Mouse (Mus musculus): ENCODE data around the gene Fam13a. TPM values are rescaled to one million over a fixed set of nuclear protein-coding genes. Genes with fewer than 3 reads are reported as not detected.

Fam13a gene
- polyA plus RNA-seq, 1 experiment from 2014 or later, result 8.0 TPM

DNA sequence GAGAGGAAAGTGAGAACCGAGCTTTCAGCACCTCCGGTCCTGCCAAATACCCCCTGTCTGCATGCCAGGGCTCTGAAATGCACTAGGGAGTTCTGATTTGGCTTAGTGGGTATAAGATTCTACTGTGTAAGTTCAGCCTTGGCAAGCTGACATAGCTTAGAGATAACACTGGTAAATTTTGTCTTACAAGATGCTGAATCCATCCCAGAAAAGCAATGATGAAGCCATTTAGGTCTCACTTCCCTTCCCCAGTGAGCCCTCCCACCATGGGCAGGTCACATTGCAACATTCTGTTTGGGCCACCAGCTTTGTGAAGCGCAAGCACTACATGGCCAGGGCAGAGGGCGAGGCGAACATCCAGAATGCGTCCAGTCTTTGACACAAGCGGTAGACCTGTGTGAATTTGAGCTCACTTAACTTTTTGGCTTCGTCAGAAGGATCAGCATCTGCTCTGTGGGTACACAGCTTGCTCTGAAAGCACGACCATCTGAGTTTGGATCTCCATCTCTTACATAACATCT, 94.4 kb downstream of the Fam13a start:
- H3K4me2 ChIP-seq (replicated peaks; ENCODE audit: low read depth), result no peak overlapping the region
- no peaks in the 10 kb centered on the region for H3K27me3 ChIP-seq (ENCODE audit: control insufficient read depth, insufficient read depth, low read length)
- no peak for ATAC-seq (ENCODE audit: low FRiP score, low TSS enrichment)
- H3K4me3 ChIP-seq (ENCODE audit: low read depth, low read length), result no peak overlapping the region
- 75% methylated on average over 9 of the region's 9 CpGs for WGBS
- no peak overlapping the region for H3K27ac ChIP-seq (replicated peaks)
- TF ChIP-seq CTCF (IDR thresholded peaks at IDR 0.05; ENCODE audit: low read depth), result no peak
- no peak for TF ChIP-seq EP300 (optimal IDR thresholded peaks at IDR 0.05)
- no peak overlapping the region for H3K9ac ChIP-seq (ENCODE audit: low read length)
- H3K4me1 ChIP-seq (replicated peaks; ENCODE audit: control insufficient read depth, insufficient read depth), result no peaks in the 10 kb centered on the region
- no peak for DNase-seq (ENCODE audit: low spot score)
- H3K36me3 ChIP-seq (ENCODE audit: control insufficient read depth, insufficient read depth, low read length), result no peaks in the 10 kb centered on the region
- no peaks in the 10 kb centered on the region for H3K9me3 ChIP-seq (ENCODE audit: control insufficient read depth, low read length)

DNA sequence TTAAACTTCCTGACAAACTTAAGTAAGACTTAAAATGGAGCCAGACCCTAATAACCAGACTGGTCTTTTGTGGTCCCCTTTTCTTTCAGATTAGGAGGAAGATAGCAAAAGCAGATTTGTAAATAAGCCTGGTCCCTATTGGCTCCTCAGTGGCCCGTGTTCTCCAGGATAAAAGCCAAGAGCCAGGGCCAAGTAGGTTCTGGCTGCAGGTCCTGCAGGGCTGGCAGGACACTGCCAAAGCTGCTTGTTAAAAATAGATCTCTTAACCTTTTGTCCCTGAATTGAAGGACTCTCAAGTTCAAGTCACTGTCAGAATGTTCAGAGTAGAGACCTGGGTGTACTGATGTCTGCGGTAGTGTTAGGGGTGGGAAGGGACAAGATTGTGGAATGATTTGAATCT, 96.5 kb downstream of the Fam13a start:
- DNase-seq (ENCODE audit: low spot score) (no peak), ATAC-seq (ENCODE audit: low FRiP score, low TSS enrichment) (no peak)
- H3K4me2 ChIP-seq (replicated peaks; ENCODE audit: low read depth), result no peak overlapping the region
- H3K9me3 ChIP-seq (ENCODE audit: control insufficient read depth, low read length), result no peaks in the 10 kb centered on the region
- no peak overlapping the region for H3K4me3 ChIP-seq (ENCODE audit: low read depth, low read length)
- 71% methylated on average over 2 of the region's 2 CpGs for WGBS
- no peak overlapping the region for H3K27ac ChIP-seq (replicated peaks)
- no peaks in the 10 kb centered on the region for H3K4me1 ChIP-seq (replicated peaks; ENCODE audit: control insufficient read depth, insufficient read depth)
- TF ChIP-seq EP300 (optimal IDR thresholded peaks at IDR 0.05) (no peak), CTCF (IDR thresholded peaks at IDR 0.05; ENCODE audit: low read depth) (no peak)
- H3K36me3 ChIP-seq (ENCODE audit: control insufficient read depth, insufficient read depth, low read length), result no peaks in the 10 kb centered on the region
- H3K27me3 ChIP-seq (ENCODE audit: control insufficient read depth, insufficient read depth, low read length), result no peaks in the 10 kb centered on the region
- no peak overlapping the region for H3K9ac ChIP-seq (ENCODE audit: low read length)

DNA sequence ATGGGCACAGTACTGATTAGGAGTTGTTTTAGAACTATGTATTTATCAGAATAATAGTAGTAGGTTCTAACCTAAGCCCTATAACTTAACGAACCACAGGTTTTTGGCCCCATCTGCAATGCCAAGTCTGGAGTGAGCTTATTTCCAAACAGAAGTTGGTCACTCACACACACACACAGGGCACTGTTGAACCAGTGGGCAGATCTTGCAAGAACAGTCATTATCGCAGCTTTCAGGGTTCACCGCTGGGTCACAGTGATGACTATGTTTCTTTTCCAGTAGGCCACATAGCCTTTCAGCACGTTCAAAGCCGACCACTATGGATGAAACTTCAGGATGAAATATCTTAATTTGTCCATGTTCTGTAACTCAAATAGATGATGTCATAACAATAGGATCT, 101.8 kb downstream of the Fam13a start:
- WGBS, result 68% methylated on average over 5 of the region's 5 CpGs
- no peaks in the 10 kb centered on the region for H3K27me3 ChIP-seq (ENCODE audit: control insufficient read depth, insufficient read depth, low read length)
- no peaks in the 10 kb centered on the region for H3K4me1 ChIP-seq (replicated peaks; ENCODE audit: control insufficient read depth, insufficient read depth)
- DNase-seq (ENCODE audit: low spot score), result no peak
- no peak overlapping the region for H3K4me2 ChIP-seq (replicated peaks; ENCODE audit: low read depth)
- ATAC-seq (ENCODE audit: low FRiP score, low TSS enrichment), result no peak
- no peaks in the 10 kb centered on the region for H3K9me3 ChIP-seq (ENCODE audit: control insufficient read depth, low read length)
- H3K27ac ChIP-seq (replicated peaks), result no peak overlapping the region
- no peak overlapping the region for H3K4me3 ChIP-seq (ENCODE audit: low read depth, low read length)
- no peak overlapping the region for H3K9ac ChIP-seq (ENCODE audit: low read length)
- H3K36me3 ChIP-seq (ENCODE audit: control insufficient read depth, insufficient read depth, low read length), result peaks cover 4% of the 10 kb centered on the region; the same call in 1 of the 2 replicates
- TF ChIP-seq EP300 (optimal IDR thresholded peaks at IDR 0.05) (no peak), CTCF (IDR thresholded peaks at IDR 0.05; ENCODE audit: low read depth) (no peak)

DNA sequence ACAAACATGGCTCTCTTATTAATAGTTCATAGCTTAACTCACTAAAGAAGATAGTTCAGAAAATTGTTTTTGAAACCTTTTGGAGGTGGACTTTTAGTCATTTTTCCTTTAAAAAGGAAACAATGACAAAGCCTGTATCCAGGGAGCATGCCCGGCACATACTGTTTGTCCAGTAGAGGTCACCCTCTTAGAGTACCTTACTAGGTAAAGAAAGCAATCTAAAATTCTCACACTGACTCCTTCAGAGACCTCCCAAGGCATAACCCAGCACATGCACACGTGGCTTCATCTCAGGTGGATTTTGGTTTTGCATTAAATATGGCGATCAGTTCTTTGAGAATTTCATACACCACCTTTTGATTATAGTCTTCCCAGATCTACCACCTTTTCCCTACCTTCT, 102.7 kb downstream of the Fam13a start:
- H3K27me3 ChIP-seq (ENCODE audit: control insufficient read depth, insufficient read depth, low read length), result no peaks in the 10 kb centered on the region
- TF ChIP-seq CTCF (IDR thresholded peaks at IDR 0.05; ENCODE audit: low read depth), result peak; percentile 65
- no peak for TF ChIP-seq EP300 (optimal IDR thresholded peaks at IDR 0.05)
- no peak overlapping the region for H3K4me2 ChIP-seq (replicated peaks; ENCODE audit: low read depth)
- H3K4me3 ChIP-seq (ENCODE audit: low read depth, low read length), result no peak overlapping the region
- no peak for ATAC-seq (ENCODE audit: low FRiP score, low TSS enrichment)
- H3K9ac ChIP-seq (ENCODE audit: low read length), result no peak overlapping the region
- H3K36me3 ChIP-seq (ENCODE audit: control insufficient read depth, insufficient read depth, low read length), result peaks cover 4% of the 10 kb centered on the region; the same call in 1 of the 2 replicates
- no peak for DNase-seq (ENCODE audit: low spot score)
- no peak overlapping the region for H3K27ac ChIP-seq (replicated peaks)
- H3K4me1 ChIP-seq (replicated peaks; ENCODE audit: control insufficient read depth, insufficient read depth), result no peaks in the 10 kb centered on the region
- 41% methylated on average over 3 of the region's 3 CpGs for WGBS
- no peaks in the 10 kb centered on the region for H3K9me3 ChIP-seq (ENCODE audit: control insufficient read depth, low read length)

DNA sequence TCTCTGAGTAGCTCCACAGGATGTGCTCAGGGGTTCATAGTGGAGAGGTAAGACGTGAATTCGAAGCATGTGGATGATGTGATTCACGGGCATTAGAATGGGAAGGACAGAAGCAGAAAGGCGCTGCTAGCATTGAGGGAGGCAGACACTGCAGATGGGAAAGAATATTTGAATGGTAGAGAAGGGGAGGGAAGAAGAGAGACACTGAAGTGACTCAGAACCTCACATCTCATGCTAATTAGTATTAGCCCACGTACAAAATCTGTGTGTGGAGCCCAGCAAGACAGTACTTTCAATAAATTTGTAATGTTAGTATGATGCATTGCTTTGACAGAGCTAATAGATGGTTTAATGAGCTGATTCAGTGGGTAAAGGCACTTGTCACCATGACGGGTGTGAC, 103.6 kb downstream of the Fam13a start:
- H3K4me3 ChIP-seq (ENCODE audit: low read depth, low read length), result no peak overlapping the region
- H3K4me1 ChIP-seq (replicated peaks; ENCODE audit: control insufficient read depth, insufficient read depth), result no peaks in the 10 kb centered on the region
- H3K9me3 ChIP-seq (ENCODE audit: control insufficient read depth, low read length), result no peaks in the 10 kb centered on the region
- no peaks in the 10 kb centered on the region for H3K27me3 ChIP-seq (ENCODE audit: control insufficient read depth, insufficient read depth, low read length)
- WGBS, result 79% methylated on average over 6 of the region's 6 CpGs
- DNase-seq (ENCODE audit: low spot score) (no peak), ATAC-seq (ENCODE audit: low FRiP score, low TSS enrichment) (no peak)
- H3K9ac ChIP-seq (ENCODE audit: low read length), result no peak overlapping the region
- TF ChIP-seq CTCF (IDR thresholded peaks at IDR 0.05; ENCODE audit: low read depth) (no peak), EP300 (optimal IDR thresholded peaks at IDR 0.05) (no peak)
- H3K4me2 ChIP-seq (replicated peaks; ENCODE audit: low read depth), result no peak overlapping the region
- no peak overlapping the region for H3K27ac ChIP-seq (replicated peaks)
- peaks cover 4% of the 10 kb centered on the region; the same call in 1 of the 2 replicates for H3K36me3 ChIP-seq (ENCODE audit: control insufficient read depth, insufficient read depth, low read length)

DNA sequence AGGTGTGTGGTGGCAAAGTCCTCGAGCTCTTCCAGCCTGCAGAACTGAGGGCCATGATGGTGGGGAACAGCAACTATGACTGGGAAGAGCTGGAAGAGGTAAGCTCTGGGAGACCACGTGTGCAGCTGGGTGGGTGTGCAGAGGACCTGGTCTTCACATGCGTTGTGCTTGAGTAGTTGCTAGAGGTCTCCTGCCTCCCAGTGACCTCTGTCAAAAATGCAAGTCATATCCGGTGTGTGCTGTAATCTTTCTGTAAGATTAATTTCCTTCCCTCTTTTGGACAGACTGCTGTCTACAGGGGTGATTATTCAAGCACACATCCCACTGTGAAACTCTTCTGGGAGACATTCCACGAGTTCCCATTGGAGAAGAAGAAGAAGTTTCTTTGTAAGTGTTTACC, 107.9 kb downstream of the Fam13a start:
- Histone ChIP-seq H3K9me3 (ENCODE audit: control insufficient read depth, low read length) (no peaks in the 10 kb centered on the region), H3K27me3 (ENCODE audit: control insufficient read depth, insufficient read depth, low read length) (no peaks in the 10 kb centered on the region), H3K4me1 (replicated peaks; ENCODE audit: control insufficient read depth, insufficient read depth) (no peaks in the 10 kb centered on the region), H3K9ac (ENCODE audit: low read length) (no peak overlapping the region), H3K4me3 (ENCODE audit: low read depth, low read length) (no peak overlapping the region), H3K36me3 (ENCODE audit: control insufficient read depth, insufficient read depth, low read length) (peaks cover 4% of the 10 kb centered on the region; the same call in 1 of the 2 replicates), H3K27ac (replicated peaks) (no peak overlapping the region), H3K4me2 (replicated peaks; ENCODE audit: low read depth) (no peak overlapping the region)
- 82% methylated on average over 5 of the region's 5 CpGs for WGBS
- no peak for TF ChIP-seq CTCF (IDR thresholded peaks at IDR 0.05; ENCODE audit: low read depth)
- TF ChIP-seq EP300 (optimal IDR thresholded peaks at IDR 0.05), result no peak
- DNase-seq (ENCODE audit: low spot score) (no peak), ATAC-seq (ENCODE audit: low FRiP score, low TSS enrichment) (no peak)

Measured in stomach, postnatal 0 days (tissue).